Mouse (Mus musculus) adrenal gland, postnatal 10 days (tissue): Measurements from ENCODE around the gene Rnf114. TPM values are rescaled to one million over a fixed set of nuclear protein-coding genes. Genes with fewer than 3 reads are reported as not detected.

Experiments used
- DNase-seq: peaks from one replicate; pipeline ENCODE4 v3.0.0; 2021; ENCODE audit warnings: mixed read lengths
- total RNA-seq, 2 experiments: library from RNA; stranded (reverse); gene quantifications; 2 replicates each; pipeline ENCODE4 v1.2.3; 2021

Rnf114 gene
- total RNA-seq, 2 experiments from 2014 or later: 51.0 to 55.9 TPM

DNA sequence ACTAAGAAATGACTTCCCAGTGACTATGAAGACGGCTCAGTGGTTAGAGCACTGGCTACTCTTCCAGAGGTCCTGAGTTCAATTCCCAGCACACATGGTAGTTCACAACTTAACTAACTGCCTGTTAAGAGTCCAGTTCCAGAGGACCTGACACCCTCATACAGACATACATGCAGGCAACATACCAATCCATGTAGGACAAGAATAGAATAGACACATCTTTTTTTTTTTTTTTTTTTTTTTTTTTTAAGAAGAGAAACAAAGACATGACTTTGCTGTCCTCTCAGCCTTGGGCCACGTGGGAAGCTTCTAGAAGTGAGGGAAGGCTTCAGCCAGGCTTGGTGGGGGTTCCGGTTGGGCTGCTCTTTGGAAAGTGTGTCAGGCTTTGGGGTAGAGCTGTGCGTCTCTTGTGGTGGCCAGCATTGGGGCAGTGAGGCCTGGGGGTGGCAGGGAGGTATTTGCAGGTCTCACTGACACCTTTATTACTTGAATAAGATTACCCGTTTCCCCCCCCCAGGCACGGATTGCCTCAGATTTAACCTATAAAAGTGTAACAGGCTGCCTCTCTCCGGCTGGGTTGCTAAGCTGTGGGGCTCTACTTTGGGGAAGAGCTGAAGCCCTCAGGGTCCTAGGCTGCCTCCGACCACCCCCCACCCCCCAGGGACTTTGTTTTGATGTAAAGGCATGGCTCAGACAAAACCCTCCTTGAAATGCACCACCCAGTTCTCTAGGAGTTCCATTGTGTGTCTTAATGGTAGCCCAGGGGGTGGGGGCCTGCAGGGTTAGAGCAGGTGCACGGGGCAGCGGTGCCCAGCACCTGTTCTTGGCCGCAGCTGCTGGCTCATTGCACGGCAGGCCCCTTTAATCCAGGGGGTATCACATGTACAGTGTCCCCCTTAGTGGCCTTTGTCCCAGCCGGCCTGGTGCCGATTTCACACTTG is 47.4 kb downstream of the Rnf114 start:
- DNase-seq: no peak

GRCm38 (mm10) chr2:167540477-167541110 is 48.1 kb downstream of the Rnf114 start:
- no peak for DNase-seq

GRCm38 (mm10) chr2:167541324-167541723 is 48.9 kb downstream of the Rnf114 start:
- DNase-seq: no peak

GRCm38 (mm10) chr2:167541761-167542160 is 49.3 kb downstream of the Rnf114 start:
- no peak for DNase-seq

GRCm38 (mm10) chr2:167542361-167542760 is 49.9 kb downstream of the Rnf114 start:
- DNase-seq: no peak

GRCm38 (mm10) chr2:167543121-167544003 is 50.9 kb downstream of the Rnf114 start:
- peak; percentile 64 for DNase-seq

DNA sequence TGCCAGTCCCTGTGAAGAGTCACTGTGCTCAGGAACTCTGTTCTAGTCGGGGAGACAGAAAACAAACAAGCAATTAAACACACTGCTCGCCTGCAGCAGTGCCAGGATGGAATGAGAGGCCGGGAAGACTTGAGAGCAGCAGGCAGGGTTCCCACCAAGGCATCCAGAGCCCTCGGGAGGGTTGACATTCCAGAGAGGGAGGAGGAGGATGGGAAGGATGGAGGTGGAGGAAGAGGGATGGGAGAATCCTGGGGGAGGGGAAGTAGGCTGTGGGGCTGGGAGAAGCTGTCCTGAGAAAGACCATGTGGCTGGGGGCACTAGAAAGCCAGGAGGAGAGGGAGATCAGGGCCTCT is 51.5 kb downstream of the Rnf114 start:
- DNase-seq: no peak

DNA sequence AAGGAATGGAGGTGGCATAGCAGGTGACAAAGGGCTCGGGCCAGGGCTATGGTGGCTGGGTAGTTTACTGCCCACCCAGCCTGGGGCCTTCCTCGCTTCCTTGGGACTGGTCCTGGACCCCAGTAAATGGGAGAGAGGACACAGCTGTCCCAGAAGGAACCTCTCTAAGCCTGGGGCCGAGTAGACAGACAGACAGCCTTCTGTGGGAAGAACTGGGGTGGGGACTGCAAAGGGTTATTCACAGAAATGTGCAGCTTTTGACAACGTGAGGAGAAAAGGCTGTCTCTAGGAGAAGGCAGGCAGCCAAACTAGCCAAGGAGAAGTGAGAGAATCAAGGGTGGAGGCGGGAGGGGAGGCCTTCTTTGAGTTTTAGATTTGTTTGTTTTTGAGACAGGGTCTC is 52.0 kb downstream of the Rnf114 start:
- DNase-seq: no peak

GRCm38 (mm10) chr2:167546447-167547195 is 54.2 kb downstream of the Rnf114 start:
- no peak for DNase-seq

- no peak for DNase-seq
These were observed 55.0 kb downstream of the Rnf114 start for GRCm38 (mm10) chr2:167547444-167547843.

DNA sequence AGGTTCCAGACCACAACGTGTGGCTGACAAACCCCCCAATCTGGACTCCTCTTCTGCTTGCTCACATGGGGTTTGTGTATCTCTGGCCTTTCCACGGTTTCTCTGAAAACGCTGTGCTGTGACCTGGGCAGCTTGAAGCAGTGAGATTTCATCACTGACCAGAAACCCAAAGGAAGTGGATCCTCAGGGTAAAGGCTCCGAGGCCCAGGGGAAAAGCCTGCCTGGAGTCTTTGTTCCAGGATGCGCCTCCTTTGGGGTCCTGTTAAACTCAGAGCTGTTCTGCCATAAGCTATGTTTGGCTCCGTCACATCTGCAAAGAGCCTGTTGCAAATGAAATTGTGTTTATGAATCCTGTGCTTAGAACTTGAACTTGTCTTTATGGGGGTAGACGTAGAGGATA is 56.5 kb downstream of the Rnf114 start:
- DNase-seq: no peak

- no peak for DNase-seq
These were observed 58.0 kb downstream of the Rnf114 start for GRCm38 (mm10) chr2:167550341-167550854.

DNA sequence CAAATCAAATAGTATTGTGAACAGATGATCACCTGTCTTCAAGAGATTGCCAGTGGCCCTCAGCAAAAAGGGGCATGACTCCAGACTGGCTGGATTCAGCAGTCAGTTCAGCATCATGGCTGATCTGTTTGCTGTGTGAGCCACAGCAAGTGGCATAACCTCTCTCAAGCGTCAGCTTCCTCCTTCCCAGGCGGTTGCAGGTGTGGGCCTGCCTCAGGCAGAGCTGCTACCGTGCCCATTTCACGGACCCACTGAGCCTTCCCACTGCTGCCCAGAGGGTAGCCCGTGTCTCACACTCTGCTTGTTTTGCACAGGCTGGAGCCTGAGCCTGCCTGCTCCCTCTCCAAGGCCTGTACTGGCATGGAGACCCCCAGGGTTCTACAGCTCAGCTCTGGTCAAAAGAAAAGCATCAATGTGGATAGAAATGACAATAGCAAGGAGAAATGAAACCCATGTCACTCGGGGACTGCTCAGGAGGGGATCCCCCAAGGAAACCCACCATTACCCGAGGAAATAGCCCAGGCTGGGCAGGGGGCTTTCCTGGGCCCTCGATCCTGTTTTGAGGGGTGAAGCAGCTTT is 59.0 kb downstream of the Rnf114 start:
- no peak for DNase-seq

DNA sequence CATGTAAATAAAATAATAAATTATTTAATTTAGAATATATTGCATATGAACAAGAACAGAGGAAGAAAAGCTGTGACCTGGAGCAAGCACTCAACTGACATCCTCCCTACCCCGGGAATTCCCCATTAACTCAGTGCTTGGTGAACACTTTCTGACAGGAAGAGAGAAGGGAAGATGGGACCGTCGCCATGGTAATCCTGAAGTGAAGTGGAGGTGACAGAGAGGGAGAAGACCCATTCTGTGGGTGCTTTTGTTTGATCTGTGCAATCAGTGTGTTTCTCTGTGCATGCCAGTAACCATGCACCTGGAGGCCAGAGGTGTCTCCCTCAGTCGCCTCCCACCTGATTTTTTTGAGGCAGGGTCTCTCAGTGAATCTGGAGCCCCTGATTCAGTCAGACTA is 59.8 kb downstream of the Rnf114 start:
- no peak for DNase-seq

DNA sequence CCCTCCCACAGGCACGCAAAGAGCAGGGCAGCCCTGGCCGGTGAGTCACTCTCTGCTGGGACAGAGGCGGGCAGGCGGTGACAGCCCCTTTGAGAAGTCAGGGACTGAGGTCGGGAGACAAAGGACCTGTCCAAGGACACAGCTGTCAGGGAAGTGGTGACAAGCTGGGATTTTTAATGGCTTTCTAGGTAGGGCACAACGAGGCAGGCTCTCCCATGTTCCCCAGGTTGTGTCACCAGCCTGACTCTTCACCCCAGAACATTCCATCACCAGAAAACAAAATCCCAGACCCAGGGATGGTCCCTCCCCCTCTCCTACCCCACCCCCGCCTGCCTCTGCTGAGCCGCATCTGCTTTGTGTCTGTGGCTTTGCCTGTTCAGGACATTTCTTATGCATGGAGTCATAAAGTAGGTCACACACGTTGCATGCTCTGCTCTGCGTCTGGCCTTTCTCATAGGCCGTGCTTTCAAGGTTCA is 60.5 kb downstream of the Rnf114 start:
- peak; percentile 76 for DNase-seq

DNA sequence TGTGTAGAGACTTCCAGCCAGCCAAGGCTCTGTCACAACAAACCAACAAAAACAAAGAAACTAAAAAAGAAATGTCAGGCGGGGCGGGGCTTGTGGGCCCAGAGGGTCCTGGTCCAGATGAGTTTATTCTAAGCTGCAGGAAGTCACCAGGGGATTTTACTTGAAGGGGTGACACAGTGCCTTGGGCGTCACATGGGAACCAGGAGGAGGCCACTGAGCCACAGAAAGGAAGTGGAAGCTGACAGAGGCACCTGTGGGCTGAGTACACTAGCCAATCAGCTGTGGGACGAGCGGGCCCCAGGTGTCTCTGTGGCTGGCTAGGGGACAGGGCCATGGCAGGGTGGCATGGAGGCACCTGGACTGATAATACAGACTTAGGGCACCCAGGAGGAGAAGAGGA is 63.3 kb downstream of the Rnf114 start:
- DNase-seq: no peak

DNA sequence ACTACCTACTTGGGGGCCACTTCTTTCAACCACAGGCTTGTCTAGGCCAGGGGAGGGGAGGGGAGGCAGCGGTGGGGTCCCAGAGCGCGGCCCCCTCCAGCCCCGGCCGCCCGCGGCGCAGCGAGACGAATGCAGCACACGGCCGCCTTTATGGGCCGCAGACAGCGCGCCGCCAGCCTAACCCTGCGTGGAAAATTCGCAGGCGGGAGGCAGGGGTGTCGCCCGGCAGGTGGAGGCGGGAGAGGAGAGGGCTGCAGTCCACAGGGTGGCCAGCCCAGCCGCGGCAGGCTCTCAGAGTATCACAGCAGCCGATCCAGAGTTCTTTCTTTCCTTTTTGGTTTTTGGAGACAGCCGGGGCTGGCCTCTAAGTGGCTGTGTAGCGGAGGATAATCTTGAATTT is 67.0 kb downstream of the Rnf114 start:
- no peak for DNase-seq

- DNase-seq: peak; percentile 60
These were observed 69.7 kb downstream of the Rnf114 start for GRCm38 (mm10) chr2:167562101-167562500.

GRCm38 (mm10) chr2:167563035-167563434 is 70.6 kb downstream of the Rnf114 start:
- DNase-seq: no peak

- DNase-seq: no peak
These were observed 71.3 kb downstream of the Rnf114 start for GRCm38 (mm10) chr2:167563703-167564102.
